Mouse (Mus musculus) embryonic facial prominence, embryonic 10.5 days (tissue): ENCODE measurements around the gene Olfr847. TPM values are rescaled to one million over a fixed set of nuclear protein-coding genes. Genes with fewer than 3 reads are reported as not detected.

Experiments
- DNase-seq: peaks from one replicate; pipeline ENCODE4 v3.0.0-alpha.2; 2017; ENCODE audit warnings: low spot score
- H3K27ac ChIP-seq: fragments of 300-500 bp; sonication (generic); replicated peaks from 2 replicates; pipeline ENCODE4 v1.5.1; 2016; ENCODE audit warnings: mild to moderate bottlenecking
- H3K27me3 ChIP-seq: fragments of 300-500 bp; sonication (generic); replicated peaks from 2 replicates; pipeline ENCODE4 v1.6.1; 2016; ENCODE audit warnings: low read depth, mild to moderate bottlenecking; ENCODE audit not compliant: poor library complexity, severe bottlenecking
- H3K36me3 ChIP-seq: fragments of 300-500 bp; sonication (generic); replicated peaks from 2 replicates; pipeline ENCODE4 v1.6.1; 2016; ENCODE audit warnings: mild to moderate bottlenecking, moderate library complexity
- H3K4me1 ChIP-seq: fragments of 300-500 bp; sonication (generic); 2 replicates; pipeline ENCODE4 v1.6.1; 2016
- H3K4me3 ChIP-seq: fragments of 300-500 bp; sonication (generic); 2 replicates; pipeline ENCODE4 v1.5.1; 2016; ENCODE audit warnings: mild to moderate bottlenecking, moderate library complexity
- H3K9me3 ChIP-seq: fragments of 300-500 bp; sonication (generic); 2 replicates; pipeline ENCODE4 v1.6.1; 2016; ENCODE audit warnings: mild to moderate bottlenecking
- WGBS: fragments of 180-500 bp; shearing (Covaris S2); methylation state at CpG from one replicate; pipeline ENCODE4 v1.1.7; 2016; 5-methylcytosine and 5-hydroxymethylcytosine counted together
- polyA plus RNA-seq: library from polyadenylated mRNA; unstranded; fragments of >200 nt; fragmentation: Nextera tagmentation; extraction: Ambion mirVana; gene quantifications from 2 replicates; pipeline ENCODE4 v1.2.1, GENCODE M21; 2016

The Olfr847 gene
- not detected in 2 replicates for polyA plus RNA-seq

DNA sequence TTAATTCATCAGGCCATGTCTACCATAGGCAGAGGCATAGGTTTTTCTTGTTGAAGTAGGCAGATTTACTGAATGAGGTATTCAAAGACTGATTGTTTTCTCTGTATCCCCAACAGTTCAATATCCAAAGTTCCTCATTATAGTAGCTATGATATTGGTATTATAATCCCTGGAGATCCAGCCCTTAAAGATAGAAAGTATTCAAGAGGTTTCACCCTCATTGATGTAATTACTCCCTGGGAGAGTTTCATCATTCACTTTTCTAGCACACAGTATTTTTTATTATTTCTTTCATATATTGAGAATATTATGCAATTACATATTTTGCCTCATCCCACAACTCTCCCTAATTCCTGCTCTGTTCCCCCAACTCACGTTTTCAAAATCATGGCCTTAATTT lies at the start of gene Olfr847:
TSS of gene Olfr847 (minus strand) at position 101 of the 400 bp plus-strand sequence.
- no peaks in the 10 kb centered on the region for H3K4me1 ChIP-seq
- H3K36me3 ChIP-seq: no peaks in the 10 kb centered on the region
- H3K9me3 ChIP-seq: peaks cover 9% of the 10 kb centered on the region; the same call in 1 of the 2 replicates
- 66% methylated on average over 1 of the region's 1 CpGs for WGBS
- H3K27ac ChIP-seq: no peak within 1 kb of the TSS
- H3K4me3 ChIP-seq: no peak within 1 kb of the TSS
- DNase-seq: no peak
- no peaks in the 10 kb centered on the region for H3K27me3 ChIP-seq

DNA sequence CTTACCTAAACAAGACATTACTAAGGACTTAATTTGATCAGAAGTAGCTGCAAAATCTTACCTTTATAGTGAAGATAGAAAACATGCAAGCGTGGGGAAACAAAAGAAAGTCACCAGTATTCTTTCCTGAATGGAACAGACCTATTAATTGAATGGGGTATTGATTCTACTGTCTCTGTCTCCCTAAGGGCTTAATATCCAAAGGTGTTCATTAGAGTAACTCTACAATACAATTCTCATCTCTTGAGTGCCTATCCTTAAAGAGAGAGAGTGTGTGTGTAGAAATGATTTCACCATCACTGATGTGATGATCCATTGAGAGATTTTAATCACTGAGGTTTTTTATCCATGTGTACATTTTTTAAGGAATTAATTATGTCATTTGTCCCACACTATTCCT lies 14.6 kb downstream of the Olfr847 start, which contains the start of gene Olfr846:
TSS of gene Olfr846 (minus strand) at position 101 of the 400 bp plus-strand sequence.
- no peak within 1 kb of the TSS for H3K4me3 ChIP-seq
- H3K36me3 ChIP-seq: no peaks in the 10 kb centered on the region
- no peaks in the 10 kb centered on the region for H3K27me3 ChIP-seq
- no peak within 1 kb of the TSS for H3K27ac ChIP-seq
- DNase-seq: no peak
- H3K4me1 ChIP-seq: no peaks in the 10 kb centered on the region
- 47% methylated on average over 1 of the region's 1 CpGs for WGBS
- H3K9me3 ChIP-seq: peaks cover 16% of the 10 kb centered on the region; the same call in 1 of the 2 replicates

DNA sequence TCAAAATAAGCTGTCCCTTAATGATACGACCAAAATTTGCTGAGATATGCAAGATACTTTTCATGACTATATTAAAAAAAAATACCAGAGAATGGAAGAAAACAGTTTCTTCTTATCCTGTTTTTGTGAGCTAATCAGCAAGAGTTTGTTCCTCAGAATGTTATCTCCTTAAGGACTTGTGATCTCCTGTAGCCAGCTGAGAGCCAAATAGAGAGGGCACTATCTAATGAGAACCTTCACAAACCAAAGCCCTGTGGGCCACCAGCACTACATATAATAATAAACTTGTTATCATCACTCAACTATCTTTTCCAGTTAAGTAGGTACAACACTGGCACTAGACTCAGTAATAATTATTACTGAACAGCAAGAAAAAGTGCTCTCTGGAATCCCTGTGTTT lies 42.3 kb downstream of the Olfr847 start, which contains the start of gene Olfr845:
TSS of gene Olfr845 (plus strand) at position 301 of the 400 bp plus-strand sequence.
- DNase-seq: no peak
- no peak within 1 kb of the TSS for H3K4me3 ChIP-seq
- WGBS: 86% methylated on average over 1 of the region's 1 CpGs
- no peak within 1 kb of the TSS for H3K27ac ChIP-seq
- H3K27me3 ChIP-seq: no peaks in the 10 kb centered on the region
- H3K4me1 ChIP-seq: no peaks in the 10 kb centered on the region
- peaks cover 12% of the 10 kb centered on the region for H3K9me3 ChIP-seq
- no peaks in the 10 kb centered on the region for H3K36me3 ChIP-seq

Other genes with a start within 250 kb of the Olfr847 start
- gene Olfr837, start 242.4 kb downstream of the Olfr847 start, polyA plus RNA-seq: not detected in 2 replicates
- not detected in 2 replicates for gene Olfr839-ps1, start 201.4 kb downstream of the Olfr847 start, polyA plus RNA-seq
- not detected in 2 replicates for gene Olfr843, start 126.7 kb downstream of the Olfr847 start, polyA plus RNA-seq
- not detected in 2 replicates for gene Olfr844, start 62.3 kb downstream of the Olfr847 start, polyA plus RNA-seq
- not detected in 2 replicates for gene Olfr845, start 42.2 kb downstream of the Olfr847 start, polyA plus RNA-seq
- gene Olfr846, start 14.7 kb downstream of the Olfr847 start, polyA plus RNA-seq: not detected in 2 replicates
- not detected in 2 replicates for gene Olfr849, start 61.6 kb upstream of the Olfr847 start, polyA plus RNA-seq
- gene Olfr850, start 99.6 kb upstream of the Olfr847 start, polyA plus RNA-seq: not detected in 2 replicates
- gene Olfr851, start 114.6 kb upstream of the Olfr847 start, polyA plus RNA-seq: not detected in 2 replicates
- not detected in 2 replicates for gene Olfr853, start 162.4 kb upstream of the Olfr847 start, polyA plus RNA-seq
- gene Olfr854, start 188.7 kb upstream of the Olfr847 start, polyA plus RNA-seq: not detected in 2 replicates
- not detected in 2 replicates for gene Olfr855, start 203.9 kb upstream of the Olfr847 start, polyA plus RNA-seq
- gene Zfp317, start 243.4 kb upstream of the Olfr847 start, polyA plus RNA-seq: 36.3 and 37.8 TPM in 2 replicates